Mouse (Mus musculus) testis, adult 2 months (tissue): ENCODE data around the gene Mmp19.

Source experiments
- CTCF ChIP-seq: fragments of 200-500 bp; IDR thresholded peaks from 2 replicates; pipeline ENCODE4 v1.5.1; 2012; ENCODE audit warnings: low read depth, mild to moderate bottlenecking, inconsistent platforms, low read length, moderate library complexity; ENCODE audit not compliant: control insufficient read depth, insufficient read depth, insufficient replicate concordance
- POLR2A ChIP-seq: fragments of 200-500 bp; IDR thresholded peaks from 2 replicates; pipeline ENCODE4 v1.6.1; 2012; ENCODE audit warnings: low read depth, mild to moderate bottlenecking, inconsistent platforms, low read length, moderate library complexity; ENCODE audit not compliant: control insufficient read depth

GRCm38 (mm10) chr10:128817033-128817432 lies 26.3 kb downstream of the Mmp19 start, which contains the start of gene Sarnp:
- no peak for TF ChIP-seq POLR2A
- no peak for TF ChIP-seq CTCF
